Mouse (Mus musculus): Measurements from ENCODE around the gene Gm14322.
"Not testable (repeated sequence)": the region's sequence is repeated elsewhere in the genome, so short reads cannot be mapped to it uniquely, and the experiment has no call there.

Gene Gm14322

GRCm38 (mm10) chr2:177758941-177759558, at the start of gene Gm14322:
Gene Gm14322, plus strand, starts transcription at chr2:177759288.
- peak; percentile 45 for DNase-seq

- not testable (repeated sequence) for DNase-seq
Measured at GRCm38 (mm10) chr2:177741487-177741886, 17.6 kb upstream of the Gm14322 start.

GRCm38 (mm10) chr2:177787351-177787750, 28.3 kb downstream of the Gm14322 start:
- not testable (repeated sequence) for DNase-seq

DNA sequence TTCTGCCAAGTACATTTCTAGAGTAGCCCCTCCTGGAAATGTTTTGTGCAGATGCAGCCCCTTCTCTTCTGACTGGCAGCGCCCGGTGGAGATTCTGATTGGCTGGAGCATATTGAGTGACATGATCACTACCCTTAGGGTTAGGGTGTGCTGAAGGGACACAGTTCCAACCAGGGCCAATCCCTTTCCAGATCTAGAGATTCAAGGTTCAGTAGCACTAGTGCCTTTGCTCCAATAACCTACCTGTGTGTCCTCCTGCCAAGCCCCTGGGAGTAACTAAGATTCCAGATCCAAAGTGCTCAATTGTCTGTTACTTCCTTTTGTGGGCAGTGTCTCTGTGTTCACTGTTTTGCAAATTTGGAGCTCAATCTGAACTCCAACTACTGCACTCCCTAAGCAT, 47.1 kb downstream of the Gm14322 start:
- DNase-seq: not testable (repeated sequence)
